Mouse (Mus musculus) liver, embryonic 14.5 days (tissue): ENCODE results near the gene Zfp865. TPM values are rescaled to one million over a fixed set of nuclear protein-coding genes. Genes with fewer than 3 reads are reported as not detected.

Experiments
- ATAC-seq: fragments of 200-750 bp; cut with Nextera tagmentation; 2 replicates; pipeline ENCODE4 v1.8.0; 2017; ENCODE audit warnings: moderate number of reproducible peaks, mild to moderate bottlenecking, moderate library complexity; ENCODE audit not compliant: insufficient read depth
- DNase-seq, 3 experiments: peaks; one replicate each; pipeline ENCODE4 v3.0.0-alpha.2; 2012 to 2013; ENCODE audit warnings: low read depth in 3 of 3, low spot score in 3 of 3
- H3K27ac ChIP-seq: fragments of 300-500 bp; sonication (generic); 2 replicates; pipeline ENCODE4 v1.5.1; 2014; ENCODE audit warnings: moderate library complexity, mild to moderate bottlenecking, control low read depth, inconsistent platforms
- H3K27me3 ChIP-seq: fragments of 300-500 bp; sonication (generic); 2 replicates; pipeline ENCODE4 v1.6.1; 2014; ENCODE audit warnings: mild to moderate bottlenecking, low read length, moderate library complexity; ENCODE audit not compliant: control insufficient read depth, insufficient read depth
- H3K36me3 ChIP-seq: fragments of 300-500 bp; sonication (generic); replicated peaks from 2 replicates; pipeline ENCODE4 v1.6.1; 2014; ENCODE audit warnings: low read depth; ENCODE audit not compliant: control insufficient read depth, insufficient read depth
- H3K4me1 ChIP-seq, 2 experiments: fragments of 200-500 bp in 1 of 2; fragments of 300-500 bp in 1 of 2; sonication (generic) in 1 of 2; replicated peaks; 2 replicates each; pipeline ENCODE4 v1.6.1; 2012 to 2014; ENCODE audit warnings: antibody characterized with exemption in 1 of 2, inconsistent platforms in 1 of 2, low read length in 1 of 2; ENCODE audit not compliant: control insufficient read depth in 2 of 2, insufficient read depth in 2 of 2
- H3K4me2 ChIP-seq: fragments of 300-500 bp; sonication (generic); 2 replicates; pipeline ENCODE4 v1.6.1; 2014; ENCODE audit warnings: low read depth, mild to moderate bottlenecking, control low read depth, moderate library complexity
- H3K4me3 ChIP-seq, 2 experiments: fragments of 200-500 bp in 1 of 2; fragments of 300-500 bp in 1 of 2; sonication (generic) in 1 of 2; 2 replicates each; pipeline ENCODE4 v1.5.1; 2012 to 2014; ENCODE audit warnings: low read depth in 2 of 2, low read length in 2 of 2, mild to moderate bottlenecking in 2 of 2, control low read depth in 1 of 2, inconsistent platforms in 1 of 2, moderate library complexity in 1 of 2; ENCODE audit not compliant: insufficient read depth in 1 of 2
- H3K9ac ChIP-seq: fragments of 300-500 bp; sonication (generic); replicated peaks from 2 replicates; pipeline ENCODE4 v1.6.1; 2014; ENCODE audit warnings: mild to moderate bottlenecking, control low read depth, moderate library complexity
- H3K9me3 ChIP-seq: fragments of 300-500 bp; sonication (generic); 2 replicates; pipeline ENCODE4 v1.6.1; 2016; ENCODE audit warnings: low read length, mixed read lengths; ENCODE audit not compliant: control insufficient read depth
- CTCF ChIP-seq: IDR thresholded peaks from 2 replicates; pipeline ENCODE4 v1.5.1; 2016; ENCODE audit warnings: antibody characterized with exemption, low read depth, control low read depth
- EP300 ChIP-seq: IDR thresholded peaks from 2 replicates; pipeline ENCODE4 v1.6.1; 2016; ENCODE audit warnings: antibody characterized with exemption, low read depth
- WGBS: fragments of 180-500 bp; shearing (Covaris S2); extraction: QIAGEN DNeasy Blood & Tissue Kit; methylation state at CpG from one replicate; pipeline ENCODE4 v1.1.7; 2014; ENCODE audit not compliant: insufficient replicate concordance; 5-methylcytosine and 5-hydroxymethylcytosine counted together
- polyA plus RNA-seq, 2 experiments: library from polyadenylated mRNA; depleted of rRNA in 1 of 2; stranded (reverse) in 1 of 2; unstranded in 1 of 2; fragments of >200 nt; fragmentation: Nextera tagmentation in 1 of 2; extraction: Ambion mirVana in 1 of 2; gene quantifications; 2 replicates each; pipeline versions ENCODE4 v1.2.1 to v1.2.3; 2012 to 2014

Zfp865 gene
- polyA plus RNA-seq, 2 experiments = 0.98 to 6.4 TPM

DNA sequence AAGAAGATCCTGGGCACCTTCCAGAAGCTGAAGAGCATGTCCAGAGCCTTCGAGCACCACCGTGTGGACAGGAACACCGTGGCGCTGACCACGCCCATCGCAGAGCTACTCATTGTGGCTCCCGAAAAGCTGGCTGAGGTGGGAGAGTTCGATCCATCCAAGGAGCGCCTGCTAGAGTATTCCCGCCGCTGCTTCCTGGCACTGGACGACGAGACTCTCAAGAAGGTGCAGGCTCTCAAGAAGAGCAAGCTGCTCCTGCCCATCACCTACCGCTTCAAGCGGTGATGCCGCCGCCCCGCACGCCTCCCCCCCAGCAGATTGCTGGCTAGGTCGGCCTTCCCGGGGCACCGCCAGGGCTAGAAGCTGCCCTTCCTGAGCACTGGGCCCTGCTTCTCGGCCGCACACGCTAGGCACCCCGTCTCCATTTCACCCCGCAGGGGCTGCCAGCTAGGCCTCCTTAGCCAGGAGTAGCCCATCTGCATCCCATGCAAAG lies 40.1 kb downstream of the Zfp865 start:
- H3K27ac ChIP-seq = peak overlapping the region; percentile 93
- peak overlapping the region; percentile 97 for H3K9ac ChIP-seq
- TF ChIP-seq CTCF (peak; percentile 94), EP300 (no peak)
- peaks cover 9 to 14% of the 10 kb centered on the region in 2 experiments for H3K4me1 ChIP-seq
- WGBS = 3% methylated on average over 27 of the region's 27 CpGs
- H3K4me3 ChIP-seq = peak overlapping the region; percentile 96 to 97
- no peaks in the 10 kb centered on the region for H3K9me3 ChIP-seq
- peak overlapping the region; percentile 100 for H3K4me2 ChIP-seq
- H3K36me3 ChIP-seq = no peaks in the 10 kb centered on the region; the same call in 1 of the 2 replicates
- peak; percentile 65 to 68 (median 68) for DNase-seq
- ATAC-seq = no peak
- peaks cover 35% of the 10 kb centered on the region for H3K27me3 ChIP-seq

DNA sequence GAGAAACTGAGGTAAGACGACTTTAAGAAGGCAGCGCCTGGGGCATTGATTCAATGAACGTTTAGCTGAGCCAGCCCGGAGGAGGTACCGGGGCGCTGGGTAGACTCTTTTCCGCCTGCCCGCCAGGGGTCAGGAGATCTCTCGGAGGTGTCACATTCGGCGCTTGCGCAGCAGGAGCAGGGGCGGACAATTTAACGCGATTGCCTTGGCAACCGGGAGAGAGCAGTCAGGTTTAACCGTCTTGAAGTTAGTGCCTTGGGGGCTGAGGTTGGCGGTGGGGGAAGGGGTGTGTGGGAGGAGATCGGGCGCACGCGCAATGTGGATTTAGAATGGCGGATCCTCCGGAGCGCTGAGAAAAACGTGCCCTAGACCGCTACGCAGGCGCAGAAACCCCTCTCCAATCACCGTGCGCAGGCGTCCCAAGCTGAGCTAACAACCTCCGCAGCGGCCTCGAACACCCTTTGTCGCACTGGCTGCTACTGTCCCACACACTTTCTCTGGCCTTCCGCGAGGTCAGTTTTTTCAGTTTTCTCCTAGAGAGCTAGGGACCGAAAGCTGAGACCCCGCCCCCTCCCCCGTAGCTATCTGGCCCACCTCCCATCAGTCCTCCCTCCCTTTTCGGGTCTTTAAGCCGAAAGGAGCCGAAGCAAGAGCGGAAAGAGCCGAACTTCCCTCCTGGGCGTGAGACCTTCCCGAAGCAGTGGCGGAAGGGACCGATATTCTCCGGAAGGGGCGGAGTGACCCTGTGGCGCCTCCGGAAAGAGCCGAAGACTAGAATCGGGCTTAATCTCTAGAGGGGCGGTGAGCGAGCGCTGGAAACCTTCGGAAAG lies 41.0 kb downstream of the Zfp865 start:
- H3K4me2 ChIP-seq = peak overlapping the region; percentile 100
- DNase-seq (peak; percentile 94 to 96 (median 95)), ATAC-seq (peak; percentile 85)
- H3K9me3 ChIP-seq = no peaks in the 10 kb centered on the region
- H3K9ac ChIP-seq = peak overlapping the region; percentile 97
- peak; percentile 92 for TF ChIP-seq CTCF
- no peak for TF ChIP-seq EP300
- WGBS = under 1% methylated on average over 60 of the region's 60 CpGs
- peaks cover 12 to 17% of the 10 kb centered on the region in 2 experiments for H3K4me1 ChIP-seq
- H3K27ac ChIP-seq = peak overlapping the region; percentile 93
- peak overlapping the region; percentile 96 to 97 for H3K4me3 ChIP-seq
- peaks cover 27% of the 10 kb centered on the region for H3K27me3 ChIP-seq
- H3K36me3 ChIP-seq = peaks cover 2% of the 10 kb centered on the region

DNA sequence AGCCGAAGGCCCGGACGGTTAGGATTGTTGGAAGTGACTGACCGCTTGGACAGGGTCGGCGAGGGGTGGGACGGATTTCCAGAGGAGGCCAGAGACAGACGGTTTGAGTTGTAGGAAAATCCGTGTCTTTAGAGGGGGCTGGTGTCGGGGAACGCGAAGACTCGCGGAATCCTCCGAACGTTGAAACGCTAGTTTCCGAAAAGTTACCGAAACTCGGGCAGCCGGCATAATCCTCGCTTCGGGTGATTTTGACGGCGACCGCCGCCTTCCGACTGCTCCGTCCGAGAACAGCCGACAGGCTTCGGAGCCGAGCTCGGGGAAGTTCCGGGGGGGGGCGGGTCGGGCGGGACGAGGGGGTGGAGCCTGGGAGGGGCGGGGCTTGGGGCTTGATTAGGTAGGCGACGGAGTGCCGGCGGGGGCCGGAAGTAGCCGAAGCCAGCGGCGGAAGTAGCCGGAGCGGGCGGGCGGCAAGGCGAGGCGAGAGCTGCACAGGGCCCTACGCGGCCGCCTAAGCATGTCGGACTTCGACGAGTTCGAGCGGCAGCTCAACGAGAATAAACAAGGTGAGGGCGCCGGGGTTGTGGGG lies 41.7 kb downstream of the Zfp865 start, which contains the start of gene U2af2:
TSS of gene U2af2 (plus strand) at position 370 of the 586 bp plus-strand sequence.
- Histone ChIP-seq H3K27ac (peak within 1 kb of the TSS; percentile 93), H3K4me1 (peaks cover 16 to 17% of the 10 kb centered on the region in 2 experiments), H3K9me3 (no peaks in the 10 kb centered on the region), H3K27me3 (peaks cover 19% of the 10 kb centered on the region), H3K4me3 (peak within 1 kb of the TSS; percentile 96 to 97), H3K36me3 (peaks cover 9% of the 10 kb centered on the region), H3K9ac (peak within 1 kb of the TSS; percentile 97), H3K4me2 (peak within 1 kb of the TSS; percentile 100)
- WGBS = under 1% methylated on average over 65 of the region's 65 CpGs
- ATAC-seq = peak; percentile 77
- no peak for TF ChIP-seq CTCF
- peak; percentile 78 to 86 (median 83) for DNase-seq

DNA sequence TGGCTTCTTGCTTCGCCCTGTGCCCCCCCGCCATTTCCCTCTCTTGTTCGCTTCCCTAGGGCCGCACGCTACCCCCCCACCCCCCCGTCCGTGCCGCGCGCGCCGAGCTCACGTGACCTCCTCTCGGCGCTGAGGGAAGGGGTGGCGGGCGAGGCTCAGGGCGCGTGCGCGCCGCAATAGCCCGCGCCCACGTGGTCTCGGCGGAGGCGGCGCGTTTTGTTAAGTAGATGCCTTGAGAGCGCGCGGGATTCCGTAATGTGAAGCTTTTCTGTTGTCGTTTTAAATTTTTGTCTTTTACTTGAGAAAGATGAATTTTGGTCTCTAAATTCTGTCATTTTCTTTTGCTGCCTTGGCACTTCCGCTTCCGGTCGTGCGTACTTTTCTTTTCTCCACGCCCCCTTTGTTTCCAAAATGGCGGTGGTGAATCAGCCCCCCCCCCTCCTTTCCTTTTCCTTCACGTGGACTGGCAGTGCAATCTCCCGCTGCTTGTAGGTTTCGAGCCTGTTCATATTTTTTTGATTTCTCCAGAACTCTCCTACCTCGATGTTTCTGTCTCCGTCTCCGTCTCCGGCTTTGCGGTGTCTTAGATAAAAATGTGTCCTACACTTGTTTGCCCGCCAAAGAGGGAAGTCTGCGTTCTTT lies 42.3 kb downstream of the Zfp865 start:
- peak overlapping the region; percentile 98 for H3K4me2 ChIP-seq
- H3K9ac ChIP-seq = peak overlapping the region; percentile 88
- DNase-seq = peak; percentile 68 to 78 (median 71)
- peak overlapping the region; percentile 81 for H3K27ac ChIP-seq
- peak overlapping the region; percentile 91 to 96 for H3K4me3 ChIP-seq
- TF ChIP-seq CTCF (no peak), EP300 (no peak; the same call in 1 of the 2 replicates)
- H3K36me3 ChIP-seq = peaks cover 15% of the 10 kb centered on the region
- WGBS = under 1% methylated on average over 51 of the region's 51 CpGs
- ATAC-seq = peak; percentile 66
- no peaks in the 10 kb centered on the region for H3K9me3 ChIP-seq
- H3K27me3 ChIP-seq = peaks cover 13% of the 10 kb centered on the region
- H3K4me1 ChIP-seq = peaks cover 17 to 18% of the 10 kb centered on the region in 2 experiments
